Mouse (Mus musculus) megakaryocyte progenitor cell, adult 5-6 weeks (primary cell): ENCODE results near the gene Cul3. TPM values are rescaled to one million over a fixed set of nuclear protein-coding genes. Genes with fewer than 3 reads are reported as not detected.
A peak's percentile ranks its signal among the peaks of the same experiment; 100 is the strongest.
"Not testable (repeated sequence)": the region's sequence is repeated elsewhere in the genome, so short reads cannot be mapped to it uniquely, and the experiment has no call there.

Source experiments
- ATAC-seq: replicated peaks from 2 replicates; pipeline ENCODE4 v1.8.0; 2016; ENCODE audit warnings: mild to moderate bottlenecking, moderate TSS enrichment, inconsistent platforms; ENCODE audit not compliant: poor library complexity
- total RNA-seq, 2 experiments: library from RNA; stranded (forward) in 1 of 2; stranded (reverse) in 1 of 2; fragments of 157-497, 149-512 nt in 1 of 2; fragments of 200-1000 nt in 1 of 2; gene quantifications; 2 replicates each; pipeline versions ENCODE4 v1.2.3 to v1.2.4; 2015 to 2017

The Cul3 gene
- 142 and 174 TPM in 2 replicates for total RNA-seq (2015)
- total RNA-seq (2017) = 274 and 330 TPM in 2 replicates

GRCm38 (mm10) chr1:80340436-80341376 lies at the start of gene Cul3:
Cul3 (minus strand) TSS chr1:80340480.
- peak; percentile 89 for ATAC-seq

GRCm38 (mm10) chr1:80389518-80389917 lies 49.2 kb upstream of the Cul3 start:
- peak; percentile 44; the same call in 1 of the 2 replicates for ATAC-seq

GRCm38 (mm10) chr1:80383613-80384589 lies 43.6 kb upstream of the Cul3 start:
- ATAC-seq = peak; percentile 65

- ATAC-seq = no peak
Measured at GRCm38 (mm10) chr1:80382928-80383327, 42.6 kb upstream of the Cul3 start.

- ATAC-seq = peak; percentile 66
Measured at GRCm38 (mm10) chr1:80381302-80381701, 41.0 kb upstream of the Cul3 start.

- 0 out of 2 replicates have a peak, but pooled peaks have one; percentile 39 for ATAC-seq
Measured at GRCm38 (mm10) chr1:80372010-80372409, 31.7 kb upstream of the Cul3 start.

GRCm38 (mm10) chr1:80371189-80371889 lies 31.1 kb upstream of the Cul3 start:
- peak; percentile 61; the same call in 1 of the 2 replicates for ATAC-seq

- no peak for ATAC-seq
Measured at GRCm38 (mm10) chr1:80363486-80363885, 23.2 kb upstream of the Cul3 start.

- peak; percentile 64 for ATAC-seq
Measured at GRCm38 (mm10) chr1:80362946-80363345, 22.7 kb upstream of the Cul3 start.

GRCm38 (mm10) chr1:80362400-80362799 lies 22.1 kb upstream of the Cul3 start:
- ATAC-seq = peak; percentile 77

GRCm38 (mm10) chr1:80361771-80362170 lies 21.5 kb upstream of the Cul3 start:
- ATAC-seq = not testable (repeated sequence)

- no peak for ATAC-seq
Measured at GRCm38 (mm10) chr1:80360038-80360608, 19.8 kb upstream of the Cul3 start.

- ATAC-seq = peak; percentile 12
Measured at GRCm38 (mm10) chr1:80340061-80340435, 232 bp downstream of the Cul3 start.

GRCm38 (mm10) chr1:80339425-80340021 lies 757 bp downstream of the Cul3 start:
- ATAC-seq = no peak

- no peak for ATAC-seq
Measured at GRCm38 (mm10) chr1:80338398-80338797, 1.9 kb downstream of the Cul3 start.

GRCm38 (mm10) chr1:80335726-80336368 lies 4.4 kb downstream of the Cul3 start:
- no peak for ATAC-seq

- peak; percentile 61 for ATAC-seq
Measured at GRCm38 (mm10) chr1:80335118-80335517, 5.2 kb downstream of the Cul3 start.

- no peak for ATAC-seq
Measured at GRCm38 (mm10) chr1:80330970-80331369, 9.3 kb downstream of the Cul3 start.

- 0 out of 2 replicates have a peak, but pooled peaks have one; percentile 33 for ATAC-seq
Measured at GRCm38 (mm10) chr1:80325761-80326160, 14.5 kb downstream of the Cul3 start.
